Mouse (Mus musculus) liver, embryonic 14.5 days (tissue): ENCODE results near the gene Stx18.

Source experiments
- CTCF ChIP-seq: IDR thresholded peaks from 2 replicates; pipeline ENCODE4 v1.5.1; 2016; ENCODE audit warnings: antibody characterized with exemption, low read depth, control low read depth
- EP300 ChIP-seq: IDR thresholded peaks from 2 replicates; pipeline ENCODE4 v1.6.1; 2016; ENCODE audit warnings: antibody characterized with exemption, low read depth

GRCm38 (mm10) chr5:38082589-38082988 is 44.0 kb downstream of the Stx18 start:
- no peak for TF ChIP-seq CTCF
- TF ChIP-seq EP300, result no peak
